ENCODE assay signal across 8 mouse cellular contexts in genomic region chr10:80998778-80999177, GRCm38 (mm10). TPM values are rescaled to one million over a fixed set of nuclear protein-coding genes. Genes with fewer than 3 reads are reported as not detected.
A peak's percentile ranks its signal among the peaks of the same experiment; 100 is the strongest.
DNase-seq lines count a peak whose midpoint lies in the region; ATAC-seq and TF ChIP-seq lines count a peak whose summit lies in the region.

No protein-coding gene starts in this region.

- no peak overlapping the region for H3K9ac ChIP-seq in kidney, embryonic 14.5 days (ENCODE audit: low read depth, low read length)
- no peak overlapping the region for H3K9ac ChIP-seq in forebrain, postnatal 0 days
- H3K9ac ChIP-seq in liver, embryonic 12.5 days = no peak overlapping the region

- no peaks in the 10 kb centered on the region for H3K36me3 ChIP-seq in kidney, adult 2 months (ENCODE audit: control insufficient read depth, insufficient read depth, low read length)
- H3K36me3 ChIP-seq in kidney, embryonic 14.5 days (ENCODE audit: control insufficient read depth, insufficient read depth, low read length) = no peaks in the 10 kb centered on the region
- no peaks in the 10 kb centered on the region for H3K36me3 ChIP-seq in forebrain, postnatal 0 days (ENCODE audit: insufficient read depth)
- no peaks in the 10 kb centered on the region for H3K36me3 ChIP-seq in liver, embryonic 12.5 days

- 5% methylated on average over 12 of the region's 12 CpGs for WGBS in kidney, adult 2 months
- WGBS in kidney, embryonic 14.5 days = 16% methylated on average over 12 of the region's 12 CpGs
- WGBS in forebrain, postnatal 0 days = 15% methylated on average over 12 of the region's 12 CpGs
- WGBS in liver, embryonic 12.5 days (ENCODE audit: insufficient replicate concordance) = 5% methylated on average over 12 of the region's 12 CpGs

- intact Hi-C loops in gastrocnemius, postnatal 14 days (cut with DNase I; ENCODE audit: low total_unique reads) = loop anchor here (10.0 kb wide), 1 partner anchor 194 kb away; the partner anchor contains the start of gene Amh

- H3K9me3 ChIP-seq in kidney, embryonic 14.5 days (ENCODE audit: control insufficient read depth, low read length) = no peaks in the 10 kb centered on the region
- no peaks in the 10 kb centered on the region for H3K9me3 ChIP-seq in forebrain, postnatal 0 days (ENCODE audit: low read length)
- H3K9me3 ChIP-seq in liver, embryonic 12.5 days (replicated peaks) = no peaks in the 10 kb centered on the region

- 0 out of 2 replicates have a peak, but pooled peaks cover 3% of the 10 kb centered on the region for H3K4me1 ChIP-seq in kidney, adult 2 months (ENCODE audit: control insufficient read depth, insufficient read depth, low read length)
- H3K4me1 ChIP-seq in kidney, embryonic 14.5 days (ENCODE audit: control insufficient read depth, insufficient read depth, low read length) = peaks cover 6% of the 10 kb centered on the region; the same call in 1 of the 2 replicates
- peaks cover 26% of the 10 kb centered on the region for H3K4me1 ChIP-seq in forebrain, postnatal 0 days (ENCODE audit: insufficient read depth)
- peaks cover 34% of the 10 kb centered on the region for H3K4me1 ChIP-seq in liver, embryonic 12.5 days

- TF ChIP-seq POLR2A in kidney, adult 2 months (IDR thresholded peaks at IDR 0.05; ENCODE audit: low read depth, low read length) = no peak

- H3K27me3 ChIP-seq in kidney, adult 2 months (replicated peaks; ENCODE audit: control insufficient read depth, insufficient read depth, low read length) = no peaks in the 10 kb centered on the region
- H3K27me3 ChIP-seq in kidney, embryonic 14.5 days (ENCODE audit: control insufficient read depth, insufficient read depth, low read length) = peaks cover 12% of the 10 kb centered on the region; the same call in 1 of the 2 replicates
- H3K27me3 ChIP-seq in forebrain, postnatal 0 days (ENCODE audit: insufficient read depth, low read length) = no peaks in the 10 kb centered on the region
- peaks cover 50% of the 10 kb centered on the region for H3K27me3 ChIP-seq in liver, embryonic 12.5 days (replicated peaks)

- no peak overlapping the region for H3K4me2 ChIP-seq in kidney, embryonic 14.5 days (replicated peaks; ENCODE audit: low read depth, low read length)
- no peak overlapping the region for H3K4me2 ChIP-seq in forebrain, postnatal 0 days (ENCODE audit: low read depth)
- no peak overlapping the region for H3K4me2 ChIP-seq in liver, embryonic 12.5 days

- DNase-seq in kidney, adult 2 months = peak; percentile 61
- peak; percentile 55 to 64 for DNase-seq in adrenal gland, postnatal 36 days
- DNase-seq in forebrain, postnatal 0 days = peak; percentile 74
- DNase-seq in right cerebral cortex, postnatal 25 days = peak; percentile 66
- DNase-seq in gastrocnemius, postnatal 14 days = no peak

- H3K4me3 ChIP-seq in kidney, adult 2 months (ENCODE audit: insufficient read depth, low read depth, low read length) = no peak overlapping the region
- H3K4me3 ChIP-seq in kidney, embryonic 14.5 days (ENCODE audit: low read length) = no peak overlapping the region
- no peak overlapping the region for H3K4me3 ChIP-seq in forebrain, postnatal 0 days (ENCODE audit: low read depth, low read length)
- H3K4me3 ChIP-seq in liver, embryonic 12.5 days = no peak overlapping the region

- TF ChIP-seq CTCF in kidney, adult 2 months (conservative IDR thresholded peaks at IDR 0.05; ENCODE audit: insufficient read depth, insufficient read length, low read depth, low read length) = peak; percentile 68
- peak; percentile 75 for TF ChIP-seq CTCF in forebrain, postnatal 0 days (IDR thresholded peaks at IDR 0.05; ENCODE audit: low read depth)

- ATAC-seq in kidney, embryonic 14.5 days (ENCODE audit: low FRiP score, low TSS enrichment) = no peak
- peak; percentile 44 for ATAC-seq in CD4-positive, CD25-positive, alpha-beta regulatory T cell, adult 4 months
- ATAC-seq in forebrain, postnatal 0 days = no peak
- ATAC-seq in liver, embryonic 12.5 days = peak; percentile 68; the same call in 1 of the 2 replicates

- H3K27ac ChIP-seq in kidney, adult 2 months (ENCODE audit: insufficient read depth, low read depth, low read length) = no peak overlapping the region
- no peak overlapping the region for H3K27ac ChIP-seq in kidney, embryonic 14.5 days (ENCODE audit: low read depth, low read length)
- H3K27ac ChIP-seq in forebrain, postnatal 0 days (ENCODE audit: low read depth, low read length) = no peak overlapping the region
- no peak overlapping the region for H3K27ac ChIP-seq in liver, embryonic 12.5 days

RNA-seq across cellular contexts. Expression of gene Gng7, which starts 16.0 kb away (rescaled TPM):
- 1.9 and 2.0 TPM in 2 replicates for polyA plus RNA-seq in kidney, adult 2 months (2012; rRNA removed)
- 2.2 and 4.8 TPM in 2 replicates for polyA plus RNA-seq in kidney, embryonic 14.5 days (2014; fragmentation: Nextera tagmentation; extraction: Ambion mirVana)
- under 1 TPM in 1 of 2 experiments, not detected in 1; 0.54 TPM for polyA plus RNA-seq in CD4-positive, CD25-positive, alpha-beta regulatory T cell, adult 4 months (2017; shearing (Covaris generic))
- 1 to 10 TPM; 6.4 to 6.7 TPM for total RNA-seq in adrenal gland, postnatal 36 days (2021)
- 64.5 and 91.4 TPM in 2 replicates for total RNA-seq in forebrain, postnatal 0 days (2014; rRNA removed)
- 76.2 and 85.7 TPM in 2 replicates for polyA plus RNA-seq in forebrain, postnatal 0 days (2015; fragmentation: Nextera tagmentation; extraction: Ambion mirVana)
- polyA plus RNA-seq in liver, embryonic 12.5 days (2016; fragmentation: Nextera tagmentation; extraction: Ambion mirVana) = 0.80 and 0.81 TPM in 2 replicates
- 1 to 10 TPM in 1 of 2 experiments, under 1 TPM in 1; 0.44 to 1.1 TPM for total RNA-seq in gastrocnemius, postnatal 14 days (2021)

RNA-seq across cellular contexts. Expression of gene Diras1, which starts 26.7 kb away (rescaled TPM):
- 0.04 and 0.25 TPM in 2 replicates for polyA plus RNA-seq in kidney, adult 2 months (2012; rRNA removed)
- polyA plus RNA-seq in kidney, embryonic 14.5 days (2014; fragmentation: Nextera tagmentation; extraction: Ambion mirVana) = 0.37 TPM in 1 of 2 replicates, not detected in the other
- polyA plus RNA-seq in CD4-positive, CD25-positive, alpha-beta regulatory T cell, adult 4 months (2017; shearing (Covaris generic)) = not detected
- 1 to 10 TPM; 1.2 to 1.5 TPM for total RNA-seq in adrenal gland, postnatal 36 days (2021)
- total RNA-seq in forebrain, postnatal 0 days (2014; rRNA removed) = 65.4 and 76.0 TPM in 2 replicates
- 66.1 and 70.2 TPM in 2 replicates for polyA plus RNA-seq in forebrain, postnatal 0 days (2015; fragmentation: Nextera tagmentation; extraction: Ambion mirVana)
- not detected in 2 replicates for polyA plus RNA-seq in liver, embryonic 12.5 days (2016; fragmentation: Nextera tagmentation; extraction: Ambion mirVana)
- under 1 TPM; 0.24 to 0.72 TPM for total RNA-seq in gastrocnemius, postnatal 14 days (2021)

RNA-seq across cellular contexts. Expression of gene Slc39a3, which starts 38.4 kb away (rescaled TPM):
- 37.5 and 39.6 TPM in 2 replicates for polyA plus RNA-seq in kidney, adult 2 months (2012; rRNA removed)
- 6.4 and 9.1 TPM in 2 replicates for polyA plus RNA-seq in kidney, embryonic 14.5 days (2014; fragmentation: Nextera tagmentation; extraction: Ambion mirVana)
- polyA plus RNA-seq in CD4-positive, CD25-positive, alpha-beta regulatory T cell, adult 4 months (2017; shearing (Covaris generic)) = 1 to 10 TPM; 3.3 to 4.7 TPM
- total RNA-seq in adrenal gland, postnatal 36 days (2021) = 10 to 100 TPM; 33.2 to 68.5 TPM
- 82.1 and 104 TPM in 2 replicates for total RNA-seq in forebrain, postnatal 0 days (2014; rRNA removed)
- polyA plus RNA-seq in forebrain, postnatal 0 days (2015; fragmentation: Nextera tagmentation; extraction: Ambion mirVana) = 43.5 and 45.2 TPM in 2 replicates
- 7.1 and 7.9 TPM in 2 replicates for polyA plus RNA-seq in liver, embryonic 12.5 days (2016; fragmentation: Nextera tagmentation; extraction: Ambion mirVana)
- 10 to 100 TPM; 11.3 to 11.9 TPM for total RNA-seq in gastrocnemius, postnatal 14 days (2021)

Comparison
In these comparisons a context has a peak if more than half of its experiments do, and no peak if none do; other contexts are left out.
1. ATAC-seq: peak in CD4-positive, CD25-positive, alpha-beta regulatory T cell, adult 4 months (single experiment) and liver, embryonic 12.5 days (single experiment); none in kidney, embryonic 14.5 days (single experiment) and forebrain, postnatal 0 days (single experiment).
2. RNA of gene Gng7, which starts 16.0 kb away (polyA plus RNA-seq): 76.2 to 85.7 TPM in forebrain, postnatal 0 days; 2.2 to 4.8 TPM in kidney, embryonic 14.5 days, 1.9 to 2.0 TPM in kidney, adult 2 months, 0.80 to 0.81 TPM in liver, embryonic 12.5 days and 0.54 TPM in CD4-positive, CD25-positive, alpha-beta regulatory T cell, adult 4 months; every median in the first group is over 10 times any median in the second.
3. RNA of gene Diras1, which starts 26.7 kb away (polyA plus RNA-seq): 66.1 to 70.2 TPM in forebrain, postnatal 0 days; 0.37 TPM in kidney, embryonic 14.5 days, 0.04 to 0.25 TPM in kidney, adult 2 months, not detected in CD4-positive, CD25-positive, alpha-beta regulatory T cell, adult 4 months and not detected in liver, embryonic 12.5 days; every median in the first group is over 10 times any median in the second.